Mouse (Mus musculus) layer of hippocampus, postnatal 10 days (tissue): ENCODE results near the gene Cped1. TPM values are rescaled to one million over a fixed set of nuclear protein-coding genes. Genes with fewer than 3 reads are reported as not detected.

Source experiments
- DNase-seq, 2 experiments: peaks; one replicate each; pipeline ENCODE4 v3.0.0; 2021; ENCODE audit warnings: low spot score in 2 of 2
- long read RNA-seq: library from polyadenylated mRNA; stranded (forward); transcript quantifications from one replicate; pipeline ENCODE4 v2.0.0, GENCODE M21; 2023
- total RNA-seq, 2 experiments: library from RNA; stranded (reverse); gene quantifications; 2 replicates each; pipeline ENCODE4 v1.2.3; 2021

Cped1 gene
- total RNA-seq: 1 to 10 TPM; 2.0 to 2.1 TPM
- long read RNA-seq, partial matches to known transcripts: 0 of 3 reads
- long read RNA-seq, other reads (novel, unspliced or antisense): 3 of 3 reads

- DNase-seq: peak; percentile 22 to 36
These were observed at the start of gene Cped1 for GRCm38 (mm10) chr6:21985732-21986540. TSS of gene Cped1 (plus strand) at chr6:21985916.

- DNase-seq: no peak
These were observed 47.6 kb upstream of the Cped1 start for GRCm38 (mm10) chr6:21937981-21938635.

- DNase-seq: peak; percentile 96 to 97
These were observed 36.4 kb upstream of the Cped1 start, which contains the start of gene Ing3 for GRCm38 (mm10) chr6:21949226-21949731. TSS of gene Ing3 (plus strand) at chr6:21949571.

- DNase-seq: peak; percentile 97 to 98
These were observed 35.8 kb upstream of the Cped1 start for GRCm38 (mm10) chr6:21949771-21950448.

- DNase-seq: no peak
These were observed 35.0 kb upstream of the Cped1 start for GRCm38 (mm10) chr6:21950676-21951075.

- no peak for DNase-seq
These were observed 30.2 kb upstream of the Cped1 start for GRCm38 (mm10) chr6:21955468-21955867.

GRCm38 (mm10) chr6:21958922-21959321, 26.8 kb upstream of the Cped1 start:
- DNase-seq: no peak

GRCm38 (mm10) chr6:21959909-21960308, 25.8 kb upstream of the Cped1 start:
- DNase-seq: no peak

GRCm38 (mm10) chr6:21977532-21977931, 8.2 kb upstream of the Cped1 start:
- no peak for DNase-seq

- no peak for DNase-seq
These were observed 4.6 kb upstream of the Cped1 start for GRCm38 (mm10) chr6:21981114-21981513.

- peak; percentile 28 to 65 for DNase-seq
These were observed 555 bp upstream of the Cped1 start for GRCm38 (mm10) chr6:21984990-21985731.

- no peak for DNase-seq
These were observed 1.1 kb downstream of the Cped1 start for GRCm38 (mm10) chr6:21986660-21987331.

- no peak for DNase-seq
These were observed 1.8 kb downstream of the Cped1 start for GRCm38 (mm10) chr6:21987554-21987953.

GRCm38 (mm10) chr6:21988296-21988695, 2.6 kb downstream of the Cped1 start:
- DNase-seq: no peak

GRCm38 (mm10) chr6:21989081-21989480, 3.4 kb downstream of the Cped1 start:
- no peak for DNase-seq

- no peak for DNase-seq
These were observed 4.7 kb downstream of the Cped1 start for GRCm38 (mm10) chr6:21990181-21991135.

- no peak for DNase-seq
These were observed 5.4 kb downstream of the Cped1 start for GRCm38 (mm10) chr6:21991151-21991550.

GRCm38 (mm10) chr6:21993070-21993469, 7.4 kb downstream of the Cped1 start:
- no peak for DNase-seq

- DNase-seq: no peak
These were observed 12.4 kb downstream of the Cped1 start for GRCm38 (mm10) chr6:21998131-21998530.
